Mouse (Mus musculus): ENCODE measurements at regions not wholly inside any gene's neighbourhood (a gene's known extent, or its start where the extent isn't known, plus 50 kb on each side); places are given as distances from the start of the nearest gene placed in this dataset.
A peak's percentile ranks its signal among the peaks of the same experiment; 100 is the strongest.

- ATAC-seq, result no peak
- ChIA-PET CTCF (no interaction called here), POLR2A (no interaction called here)
- DNase-seq (ENCODE audit: low read depth, low spot score), result no peak
- no peak for TF ChIP-seq CTCF (IDR thresholded peaks at IDR 0.05)
- peaks cover 51% of the 10 kb centered on the region for H3K27me3 ChIP-seq
- in situ Hi-C loops (cut with MboI; ENCODE audit: low pct_unique_long_range_greater_than_20kb), result no loop called here
Observed at GRCm38 (mm10) chr8:12187366-12187765, 91.3 kb upstream of the A230072I06Rik start.

DNA sequence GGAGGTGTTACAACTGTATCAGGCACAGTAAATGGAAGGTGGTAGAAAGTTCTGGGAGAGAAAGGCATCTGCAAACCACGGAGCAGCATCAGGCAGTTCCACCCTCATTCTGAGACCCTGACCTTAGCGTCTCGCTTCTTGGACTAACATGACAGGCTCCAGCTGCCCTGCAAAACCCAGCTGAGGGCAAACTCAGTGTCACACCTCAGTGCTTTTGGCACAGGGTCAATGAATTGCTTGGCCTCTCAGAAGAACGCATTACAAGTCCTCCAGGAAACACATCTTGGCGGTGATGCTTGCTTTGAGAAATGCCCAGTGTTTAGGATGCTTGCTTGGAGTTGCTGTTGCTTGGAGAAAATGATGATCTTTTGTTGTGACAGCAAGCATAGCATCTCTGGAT lies 90.2 kb upstream of the A230072I06Rik start:
- DNase-seq (ENCODE audit: low read depth, low spot score) (no peak), ATAC-seq (no peak)
- in situ Hi-C loops (cut with MboI; ENCODE audit: low pct_unique_long_range_greater_than_20kb), result no loop called here
- ChIA-PET POLR2A (no interaction called here), CTCF (interaction anchor here (1.3 kb wide), 1 partner anchor 12 kb away, joined by 3 read pairs; no protein-coding TSS in a partner anchor)
- H3K27me3 ChIP-seq, result peaks cover 40% of the 10 kb centered on the region
- TF ChIP-seq CTCF (IDR thresholded peaks at IDR 0.05), result no peak

- DNase-seq (ENCODE audit: low read depth, low spot score), result no peak
- no peak for TF ChIP-seq CTCF (IDR thresholded peaks at IDR 0.05)
- peaks cover 40% of the 10 kb centered on the region for H3K27me3 ChIP-seq
- ATAC-seq, result no peak
- POLR2A ChIA-PET, result no interaction called here
- CTCF ChIA-PET, result interaction anchor here (1.3 kb wide), 1 partner anchor 11 kb away, joined by 3 read pairs; no protein-coding TSS in a partner anchor
- in situ Hi-C loops (cut with MboI; ENCODE audit: low pct_unique_long_range_greater_than_20kb), result no loop called here
Observed at GRCm38 (mm10) chr8:12188960-12189359, 89.7 kb upstream of the A230072I06Rik start.

- ATAC-seq (no peak), DNase-seq (ENCODE audit: low read depth, low spot score) (no peak)
- H3K27me3 ChIP-seq, result peaks cover 30% of the 10 kb centered on the region
- ChIA-PET CTCF (no interaction called here), POLR2A (no interaction called here)
- peak; percentile 56 for TF ChIP-seq CTCF (IDR thresholded peaks at IDR 0.05)
- in situ Hi-C loops (cut with MboI; ENCODE audit: low pct_unique_long_range_greater_than_20kb), result no loop called here
Observed at GRCm38 (mm10) chr8:12192006-12192405, 86.6 kb upstream of the A230072I06Rik start.

DNA sequence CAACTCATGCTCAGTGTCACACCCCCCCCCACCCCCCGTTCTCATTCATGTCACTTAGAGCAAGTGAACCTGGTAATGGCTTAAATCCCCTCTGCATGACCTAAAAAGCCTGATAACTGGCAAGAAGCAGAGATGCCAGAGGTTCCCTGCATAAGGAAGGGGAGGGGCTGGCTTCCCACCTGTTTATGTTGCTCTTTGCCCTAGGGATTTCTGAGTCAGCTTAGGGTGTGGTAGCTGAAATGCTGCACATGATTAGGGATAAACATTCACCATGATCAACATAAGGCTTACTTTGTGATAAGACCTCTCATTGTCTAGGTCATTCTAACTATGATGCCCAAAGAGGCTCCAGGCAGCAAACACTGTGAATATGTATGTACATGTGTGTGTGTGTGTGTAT lies 72.7 kb upstream of the A230072I06Rik start:
- in situ Hi-C loops (cut with MboI; ENCODE audit: low pct_unique_long_range_greater_than_20kb), result no loop called here
- ChIA-PET POLR2A (no interaction called here), CTCF (no interaction called here)
- DNase-seq (ENCODE audit: low read depth, low spot score) (no peak), ATAC-seq (no peak)
- no peak for TF ChIP-seq CTCF (IDR thresholded peaks at IDR 0.05)
- peaks cover 9% of the 10 kb centered on the region for H3K27me3 ChIP-seq

GRCm38 (mm10) chr8:12207412-12207811 lies 71.2 kb upstream of the A230072I06Rik start:
- CTCF ChIA-PET, result no interaction called here

DNA sequence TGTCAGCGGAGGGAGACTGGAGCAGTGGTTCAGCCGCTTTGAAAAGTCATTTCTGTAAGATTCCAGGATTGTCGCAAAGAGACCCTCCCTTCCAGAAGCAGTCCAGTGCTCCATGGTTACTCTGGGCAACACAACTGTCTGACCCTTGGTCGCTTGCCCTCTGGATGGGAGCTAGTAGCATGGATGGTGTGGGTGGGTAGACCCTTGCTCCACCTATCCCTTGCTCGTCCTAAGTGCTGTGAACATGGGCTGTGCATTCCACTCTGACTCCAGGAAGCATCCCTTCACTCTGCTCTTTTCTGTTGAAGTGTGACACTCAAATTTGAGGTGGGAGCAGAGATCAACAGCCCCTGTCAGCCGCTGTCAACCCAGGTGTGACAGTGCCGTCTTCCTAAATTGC lies 64.8 kb upstream of the A230072I06Rik start:
- DNase-seq (ENCODE audit: low read depth, low spot score) (no peak), ATAC-seq (no peak)
- TF ChIP-seq CTCF (IDR thresholded peaks at IDR 0.05), result no peak
- H3K27me3 ChIP-seq, result peaks cover 35% of the 10 kb centered on the region
- ChIA-PET POLR2A (no interaction called here), CTCF (no interaction called here)
- in situ Hi-C loops (cut with MboI; ENCODE audit: low pct_unique_long_range_greater_than_20kb), result no loop called here

More at GRCm38 (mm10) chr8:12207412-12207811, 71.2 kb upstream of the A230072I06Rik start:
- in situ Hi-C loops (cut with MboI; ENCODE audit: low pct_unique_long_range_greater_than_20kb), result no loop called here
- no peak for DNase-seq (ENCODE audit: low read depth, low spot score)
- no peak for ATAC-seq
- POLR2A ChIA-PET, result no interaction called here
- TF ChIP-seq CTCF (IDR thresholded peaks at IDR 0.05), result no peak
- H3K27me3 ChIP-seq, result peaks cover 8% of the 10 kb centered on the region

DNA sequence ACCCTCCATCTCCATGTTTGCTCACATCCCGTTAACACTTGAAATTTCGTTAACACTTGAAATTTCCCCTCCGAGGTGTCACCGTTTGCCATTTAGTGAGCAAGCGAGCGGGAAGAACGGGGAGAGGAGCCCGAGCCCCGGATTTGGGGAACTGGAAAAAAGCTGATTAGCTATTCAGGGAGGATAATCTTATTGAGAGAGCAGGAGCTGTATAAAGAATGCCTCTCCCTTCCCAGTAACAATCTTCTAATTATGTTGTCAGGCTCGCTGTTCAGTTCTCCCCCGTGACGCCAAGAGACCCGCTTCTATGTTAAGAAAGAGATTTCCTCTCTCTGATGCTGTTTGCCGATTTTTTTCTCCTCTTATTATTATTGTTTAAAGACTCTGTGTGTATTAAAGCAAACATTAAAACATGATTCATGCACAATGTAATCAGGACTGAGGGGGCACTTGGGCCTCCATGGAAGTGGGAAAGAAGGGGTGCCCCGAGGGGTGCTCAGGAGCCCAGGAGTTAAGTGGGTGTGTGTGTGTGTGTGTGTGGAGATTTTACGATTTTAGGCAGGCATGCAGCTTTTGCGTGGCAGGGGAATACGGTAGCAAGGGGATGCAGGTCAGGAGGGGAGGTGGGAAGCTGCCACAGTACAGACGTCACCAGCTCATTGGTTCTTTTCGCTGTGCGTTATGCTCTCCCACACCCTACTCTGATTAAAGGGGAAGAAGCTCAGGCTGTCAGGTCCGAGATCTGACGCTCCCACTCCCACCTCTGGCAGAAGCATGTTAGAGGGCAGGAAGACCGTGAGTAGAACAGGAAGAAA lies 64.2 kb upstream of the A230072I06Rik start:
- H3K27me3 ChIP-seq, result peaks cover 35% of the 10 kb centered on the region
- DNase-seq (ENCODE audit: low read depth, low spot score) (no peak), ATAC-seq (no peak)
- in situ Hi-C loops (cut with MboI; ENCODE audit: low pct_unique_long_range_greater_than_20kb), result no loop called here
- ChIA-PET POLR2A (interaction anchor here (0.6 kb wide), 1 partner anchor 102 kb away, joined by 3 read pairs; no protein-coding TSS in a partner anchor), CTCF (no interaction called here)
- TF ChIP-seq CTCF (IDR thresholded peaks at IDR 0.05), result no peak

GRCm38 (mm10) chr8:12221506-12221905 lies 57.1 kb upstream of the A230072I06Rik start:
- TF ChIP-seq CTCF (IDR thresholded peaks at IDR 0.05), result no peak
- H3K27me3 ChIP-seq, result peaks cover 28% of the 10 kb centered on the region
- ATAC-seq (no peak), DNase-seq (ENCODE audit: low read depth, low spot score) (no peak)
- ChIA-PET POLR2A (no interaction called here), CTCF (no interaction called here)
- in situ Hi-C loops (cut with MboI; ENCODE audit: low pct_unique_long_range_greater_than_20kb), result no loop called here

- peaks cover 36% of the 10 kb centered on the region for H3K27me3 ChIP-seq
- in situ Hi-C loops (cut with MboI; ENCODE audit: low pct_unique_long_range_greater_than_20kb), result no loop called here
- CTCF ChIA-PET, result no interaction called here
- no peak for DNase-seq (ENCODE audit: low read depth, low spot score)
- no peak for ATAC-seq
- no peak for TF ChIP-seq CTCF (IDR thresholded peaks at IDR 0.05)
- POLR2A ChIA-PET, result no interaction called here
Observed at GRCm38 (mm10) chr8:12223376-12223775, 55.2 kb upstream of the A230072I06Rik start.
